Mouse (Mus musculus): ENCODE measurements at regions not wholly inside any gene's neighbourhood (a gene's known extent, or its start where the extent isn't known, plus 50 kb on each side); places are given as distances from the start of the nearest gene placed in this dataset.

DNA sequence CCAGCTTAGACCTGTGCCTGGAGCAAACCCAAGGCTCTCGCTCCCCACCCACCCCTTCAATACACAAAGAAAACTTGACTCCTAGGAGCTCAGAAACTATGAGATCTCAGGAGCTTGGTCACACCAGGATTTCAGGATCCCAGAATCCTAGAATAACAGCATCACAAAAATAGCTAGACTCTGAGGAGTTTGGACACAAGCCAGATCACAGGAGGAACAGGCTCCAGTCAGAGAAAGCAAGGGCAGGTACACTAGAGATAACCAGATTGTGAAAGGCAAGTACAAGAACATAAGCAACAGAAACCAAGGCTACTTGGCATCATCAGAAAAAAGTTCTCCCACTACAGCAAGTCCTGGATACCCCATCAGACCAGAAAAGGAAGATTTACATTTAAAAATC is 221.5 kb downstream of the Epha7 start:
- no peak for DNase-seq (ENCODE audit: extremely low spot score in 1 of 2, low spot score in 1 of 2)

DNA sequence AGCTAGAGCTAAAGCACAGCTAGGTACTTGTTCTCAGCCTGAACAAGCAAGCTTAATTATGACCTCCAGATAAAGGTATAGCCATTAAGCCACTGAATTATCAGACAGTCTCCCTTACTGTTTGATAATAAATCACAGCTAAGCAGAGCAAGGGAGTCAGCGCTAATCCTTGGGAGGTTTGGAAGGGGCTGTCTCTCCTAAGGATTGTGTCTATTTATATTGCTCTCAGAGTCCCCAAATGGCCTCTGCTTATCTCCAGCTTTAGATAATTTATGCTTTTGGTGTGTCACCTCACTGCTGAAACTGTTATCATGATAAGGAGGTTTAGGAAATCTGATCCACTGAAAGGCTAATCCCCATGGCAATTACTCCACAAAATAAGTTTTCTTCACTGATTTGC is 227.1 kb downstream of the Epha7 start:
- no peak for DNase-seq (ENCODE audit: extremely low spot score in 1 of 2, low spot score in 1 of 2)

- DNase-seq (ENCODE audit: extremely low spot score in 1 of 2, low spot score in 1 of 2), result no peak
Observed at GRCm38 (mm10) chr4:29068678-29069621, 256.0 kb downstream of the Epha7 start.

- no peak for DNase-seq (ENCODE audit: extremely low spot score in 1 of 2, low spot score in 1 of 2)
Observed at GRCm38 (mm10) chr4:29074204-29074603, 261.3 kb downstream of the Epha7 start.

DNA sequence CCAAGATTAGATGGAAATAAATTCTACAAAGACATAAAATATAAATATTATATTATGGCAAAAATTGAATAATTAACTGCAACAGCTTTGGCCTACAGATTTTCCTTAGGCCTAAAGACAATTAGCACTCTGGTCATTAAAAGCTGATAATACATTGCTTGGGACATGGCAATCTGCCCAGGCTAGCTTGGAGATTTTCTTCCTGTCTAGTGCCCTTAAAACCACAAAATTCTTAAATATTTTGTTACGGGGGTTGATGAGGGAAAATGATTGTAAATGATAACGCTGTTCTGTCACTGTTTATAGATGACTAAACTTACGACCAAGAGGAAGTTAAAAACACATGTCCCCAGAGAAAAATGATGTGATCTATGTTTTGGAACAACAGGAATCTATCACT is 261.9 kb downstream of the Epha7 start:
- DNase-seq (ENCODE audit: extremely low spot score in 1 of 2, low spot score in 1 of 2), result no peak

GRCm38 (mm10) chr4:29076683-29077082 is 263.8 kb downstream of the Epha7 start:
- DNase-seq (ENCODE audit: extremely low spot score in 1 of 2, low spot score in 1 of 2), result no peak

DNA sequence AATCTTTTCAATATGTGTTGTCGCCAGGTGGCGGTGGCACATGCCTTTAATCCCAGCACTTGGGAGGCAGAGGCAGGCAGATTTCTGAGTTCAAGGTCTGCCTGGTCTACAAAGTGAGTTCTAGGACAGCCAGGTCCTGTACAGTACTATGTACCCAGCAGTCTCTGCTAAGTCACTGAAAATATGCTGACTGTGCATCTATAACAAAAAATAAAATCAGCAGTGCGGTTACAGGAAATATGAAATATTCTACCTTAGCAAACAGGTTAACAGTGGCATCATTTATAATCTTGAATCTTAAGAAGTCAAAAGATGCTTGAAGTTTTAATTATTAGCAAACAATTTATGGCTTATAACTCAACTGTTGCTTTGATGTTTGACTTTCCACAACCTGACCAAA is 265.5 kb downstream of the Epha7 start:
- DNase-seq (ENCODE audit: extremely low spot score in 1 of 2, low spot score in 1 of 2), result no peak

GRCm38 (mm10) chr4:29083545-29084290 is 270.8 kb downstream of the Epha7 start:
- DNase-seq (ENCODE audit: extremely low spot score in 1 of 2, low spot score in 1 of 2), result no peak

GRCm38 (mm10) chr4:29090949-29091348 is 278.0 kb downstream of the Epha7 start:
- no peak for DNase-seq (ENCODE audit: extremely low spot score in 1 of 2, low spot score in 1 of 2)

DNA sequence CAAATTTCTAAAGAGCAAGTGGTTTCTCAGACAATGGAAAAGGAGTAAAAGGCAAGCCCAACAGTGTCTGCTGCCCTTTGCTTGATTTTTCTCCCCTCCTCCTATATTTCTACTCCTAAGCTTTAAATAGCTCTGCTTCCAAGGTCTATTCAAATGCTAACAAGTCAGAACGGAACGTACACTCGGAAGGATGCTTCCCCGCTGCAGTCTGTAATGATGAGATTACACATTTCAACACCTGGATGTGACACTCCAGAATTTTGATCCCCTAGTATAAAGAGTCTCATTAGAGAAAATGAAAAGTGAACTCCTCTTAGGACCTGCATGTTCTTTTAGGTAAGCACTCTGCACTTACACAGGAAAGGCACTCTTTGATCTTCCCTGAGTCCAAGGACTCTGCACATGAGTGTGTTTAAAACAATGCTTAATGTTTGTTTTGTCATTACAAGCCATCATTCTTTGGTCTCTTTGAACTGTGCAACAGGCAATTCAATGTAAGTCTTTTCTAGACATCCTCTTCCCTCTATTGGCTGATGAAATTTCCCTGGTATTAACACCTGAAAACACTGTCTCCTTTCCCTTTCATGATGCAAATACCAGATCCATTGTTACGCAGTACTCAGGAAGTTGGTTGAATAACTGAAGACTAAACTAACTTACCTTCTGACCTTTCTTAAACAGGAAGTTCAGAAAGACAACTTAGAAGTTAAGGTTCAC is 278.7 kb downstream of the Epha7 start:
- DNase-seq (ENCODE audit: extremely low spot score in 1 of 2, low spot score in 1 of 2), result no peak

GRCm38 (mm10) chr4:29102373-29102772 is 289.4 kb downstream of the Epha7 start:
- no peak for DNase-seq (ENCODE audit: extremely low spot score in 1 of 2, low spot score in 1 of 2)

- DNase-seq (ENCODE audit: extremely low spot score in 1 of 2, low spot score in 1 of 2), result no peak
Observed at GRCm38 (mm10) chr4:29103414-29103813, 290.5 kb downstream of the Epha7 start.

DNA sequence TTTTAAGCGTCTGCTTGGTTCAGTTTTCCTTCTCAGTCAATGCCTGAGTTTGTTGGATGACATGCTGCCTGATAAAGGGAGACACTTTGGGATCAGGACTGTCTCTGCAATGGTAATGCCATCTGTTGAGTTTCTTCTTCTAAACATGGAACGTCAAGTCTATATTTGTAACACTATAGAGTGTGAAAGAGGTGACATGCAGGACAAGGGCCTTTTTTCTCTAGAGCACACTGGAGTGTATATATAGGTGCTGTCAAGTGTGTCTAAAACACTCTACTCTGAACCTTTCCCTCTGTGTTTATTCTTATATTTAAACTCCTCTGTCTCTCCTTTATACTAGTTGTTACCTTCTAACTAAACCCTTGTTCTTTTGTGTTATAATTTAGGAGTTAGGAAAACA is 299.6 kb downstream of the Epha7 start:
- DNase-seq (ENCODE audit: extremely low spot score in 1 of 2, low spot score in 1 of 2), result no peak

DNA sequence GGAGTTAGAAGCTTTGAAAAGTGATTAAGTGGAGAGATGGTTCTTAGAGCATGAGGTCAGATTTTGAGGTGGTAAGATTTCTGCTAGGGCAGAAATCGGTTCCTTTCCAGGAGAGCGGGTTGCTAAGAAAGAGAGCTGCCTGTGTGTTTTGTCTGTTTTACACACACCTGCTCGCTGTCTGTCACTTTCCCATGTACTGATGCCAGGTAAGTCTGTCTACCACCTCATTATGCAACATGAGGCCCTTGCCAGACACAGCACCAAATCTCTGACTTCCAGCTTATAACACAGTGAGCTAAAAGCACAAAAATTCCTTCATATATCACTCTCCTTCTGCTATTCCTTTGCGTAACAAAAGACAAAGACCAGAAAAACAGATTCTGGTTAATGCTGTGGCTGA is 304.1 kb downstream of the Epha7 start:
- DNase-seq (ENCODE audit: extremely low spot score in 1 of 2, low spot score in 1 of 2), result no peak

DNA sequence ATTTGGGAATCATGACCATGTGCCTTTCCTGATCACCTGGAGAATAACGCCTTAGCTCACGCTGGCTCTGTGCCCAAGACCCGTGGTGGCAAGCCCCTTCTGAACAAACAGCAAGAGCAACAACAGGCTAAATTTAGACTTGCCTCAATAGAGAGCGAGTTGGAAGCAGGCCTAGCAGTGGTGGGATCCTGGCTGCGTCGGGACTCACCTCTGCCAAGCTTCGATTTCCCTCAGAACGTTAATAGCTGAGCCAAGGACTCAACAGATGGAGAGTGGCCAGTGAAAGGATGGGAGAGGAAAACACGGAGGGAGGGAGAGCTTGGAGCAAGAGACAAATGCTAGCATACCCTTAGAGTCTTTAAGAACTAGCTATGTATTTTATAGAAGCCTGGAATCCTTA is 305.0 kb downstream of the Epha7 start:
- DNase-seq (ENCODE audit: extremely low spot score in 1 of 2, low spot score in 1 of 2), result peak; percentile 18 to 54

GRCm38 (mm10) chr4:29118679-29119479 is 305.9 kb downstream of the Epha7 start:
- no peak for DNase-seq (ENCODE audit: extremely low spot score in 1 of 2, low spot score in 1 of 2)

- DNase-seq (ENCODE audit: extremely low spot score in 1 of 2, low spot score in 1 of 2), result no peak
Observed at GRCm38 (mm10) chr4:29119480-29120153, 306.7 kb downstream of the Epha7 start.

GRCm38 (mm10) chr4:29123697-29124377 is 310.9 kb downstream of the Epha7 start:
- no peak for DNase-seq (ENCODE audit: extremely low spot score in 1 of 2, low spot score in 1 of 2)

- no peak for DNase-seq (ENCODE audit: extremely low spot score in 1 of 2, low spot score in 1 of 2)
Observed at GRCm38 (mm10) chr4:29130485-29130884, 317.6 kb downstream of the Epha7 start.

Measured in frontal cortex, adult 2 months (tissue).